Mouse (Mus musculus) Patski (cell line): ENCODE measurements around the gene Mfsd2a. TPM values are rescaled to one million over a fixed set of nuclear protein-coding genes. Genes with fewer than 3 reads are reported as not detected.

Experiments used
- ATAC-seq: fragments of 100-300 bp; one replicate; pipeline ENCODE4 v1.8.0; 2021
- CTCF ChIA-PET: fragments of 350-600 bp; sonication (Branson Sonifier 250); formaldehyde crosslinking; loops from one replicate; lab custom pipeline; 2022; ENCODE audit warnings: inconsistent platforms; lab: Charles Lee
- POLR2A ChIA-PET: fragments of 350-600 bp; sonication (Branson Sonifier 250); formaldehyde crosslinking; loops from one replicate; lab custom pipeline; 2022; ENCODE audit warnings: antibody characterized with exemption, inconsistent platforms; lab: Charles Lee
- DNase-seq: peaks from one replicate; pipeline ENCODE4 v3.0.0-alpha.2; 2011; ENCODE audit warnings: low read depth, low spot score
- H3K27me3 ChIP-seq: fragments of 371-371 bp; one replicate; pipeline ENCODE4 v1.5.1; 2021
- CTCF ChIP-seq: fragments of 100-300 bp; IDR thresholded peaks from one replicate; pipeline ENCODE4 v1.5.1; 2021
- in situ Hi-C: fragments of 300-500 bp; cut with MboI; formaldehyde crosslinking; loops from 3 replicates; pipeline ENCODE4 v1.11.1; 2018; ENCODE audit warnings: low pct_unique_long_range_greater_than_20kb, mixed read lengths
- polyA plus RNA-seq: library from polyadenylated mRNA; unstranded; gene quantifications from one replicate; pipeline ENCODE4 v1.2.3, GENCODE M21; 2021

Mfsd2a gene
- polyA plus RNA-seq, 1 experiment from 2014 or later, result 0.08 TPM

- no peaks in the 10 kb centered on the region for H3K27me3 ChIP-seq
- ATAC-seq, result no peak
- ChIA-PET POLR2A (interaction anchor here (0.7 kb wide), 1 partner anchor 17 kb away, joined by 4 read pairs; no protein-coding TSS in a partner anchor), CTCF (interaction anchor here (1.5 kb wide), 1 partner anchor 22 kb away, joined by 3 read pairs; no protein-coding TSS in a partner anchor)
- in situ Hi-C loops, result no loop called here
- no peak for DNase-seq
- no peak for TF ChIP-seq CTCF
Observed at GRCm38 (mm10) chr4:122960321-122961099, 478 bp downstream of the Mfsd2a start.

- POLR2A ChIA-PET, result interaction anchor here (0.7 kb wide), 1 partner anchor 16 kb away, joined by 4 read pairs; no protein-coding TSS in a partner anchor
- CTCF ChIA-PET, result interaction anchor here (1.5 kb wide), 1 partner anchor 22 kb away, joined by 3 read pairs; no protein-coding TSS in a partner anchor
- no peak for TF ChIP-seq CTCF
- in situ Hi-C loops, result no loop called here
- no peak for ATAC-seq
- DNase-seq, result no peak
- no peaks in the 10 kb centered on the region for H3K27me3 ChIP-seq
Observed at GRCm38 (mm10) chr4:122959816-122960215, 1.2 kb downstream of the Mfsd2a start.

- TF ChIP-seq CTCF, result no peak
Observed at GRCm38 (mm10) chr4:122958491-122959031, 2.4 kb downstream of the Mfsd2a start.

GRCm38 (mm10) chr4:122956301-122956700, 4.7 kb downstream of the Mfsd2a start:
- TF ChIP-seq CTCF, result no peak
- ChIA-PET POLR2A (interaction anchor here (1.0 kb wide), 1 partner anchor 60 kb away, joined by 4 read pairs; the partner anchor contains the start of gene Trit1), CTCF (no interaction called here)
- H3K27me3 ChIP-seq, result no peaks in the 10 kb centered on the region
- DNase-seq (no peak), ATAC-seq (no peak)
- in situ Hi-C loops, result no loop called here

More at GRCm38 (mm10) chr4:122958491-122959031, 2.4 kb downstream of the Mfsd2a start:
- H3K27me3 ChIP-seq, result no peaks in the 10 kb centered on the region
- no peak for DNase-seq
- ATAC-seq, result no peak
- CTCF ChIA-PET, result interaction anchor here (1.2 kb wide), 1 partner anchor 15 kb away, joined by 4 read pairs; no protein-coding TSS in a partner anchor
- in situ Hi-C loops, result no loop called here
- POLR2A ChIA-PET, result no interaction called here

GRCm38 (mm10) chr4:122955412-122956136, 5.4 kb downstream of the Mfsd2a start:
- ATAC-seq (peak; percentile 90), DNase-seq (no peak)
- in situ Hi-C loops, result no loop called here
- CTCF ChIA-PET, result no interaction called here
- H3K27me3 ChIP-seq, result no peaks in the 10 kb centered on the region
- no peak for TF ChIP-seq CTCF
- POLR2A ChIA-PET, result interaction anchor here (1.0 kb wide), 1 partner anchor 61 kb away, joined by 4 read pairs; the partner anchor contains the start of gene Trit1

- no peak for TF ChIP-seq CTCF
- no peaks in the 10 kb centered on the region for H3K27me3 ChIP-seq
- ChIA-PET POLR2A (no interaction called here), CTCF (no interaction called here)
- no peak for DNase-seq
- in situ Hi-C loops, result no loop called here
- ATAC-seq, result peak; percentile 41
Observed at GRCm38 (mm10) chr4:122954680-122955411, 6.1 kb downstream of the Mfsd2a start.

GRCm38 (mm10) chr4:122949096-122949495, 11.9 kb downstream of the Mfsd2a start:
- no peak for ATAC-seq
- POLR2A ChIA-PET, result no interaction called here
- CTCF ChIA-PET, result no interaction called here

GRCm38 (mm10) chr4:122947223-122947622, 13.8 kb downstream of the Mfsd2a start:
- in situ Hi-C loops, result no loop called here
- ATAC-seq, result no peak
- ChIA-PET POLR2A (no interaction called here), CTCF (no interaction called here)
- H3K27me3 ChIP-seq, result no peaks in the 10 kb centered on the region
- no peak for DNase-seq
- TF ChIP-seq CTCF, result no peak

More at GRCm38 (mm10) chr4:122949096-122949495, 11.9 kb downstream of the Mfsd2a start:
- in situ Hi-C loops, result no loop called here
- DNase-seq, result no peak
- H3K27me3 ChIP-seq, result no peaks in the 10 kb centered on the region
- no peak for TF ChIP-seq CTCF

- H3K27me3 ChIP-seq, result no peaks in the 10 kb centered on the region
- DNase-seq (no peak), ATAC-seq (no peak)
- TF ChIP-seq CTCF, result peak; percentile 75
- ChIA-PET CTCF (interaction anchor here (0.7 to 1.7 kb wide), 5 partner anchors 11 to 141 kb away, joined by 3 to 4 read pairs (median 3); no protein-coding TSS in a partner anchor), POLR2A (no interaction called here)
- in situ Hi-C loops, result no loop called here
Observed at GRCm38 (mm10) chr4:122944408-122944807, 16.6 kb downstream of the Mfsd2a start.
